Mouse (Mus musculus): ENCODE measurements around the gene Slc2a10.

- TF ChIP-seq CTCF (IDR thresholded peaks at IDR 0.05; ENCODE audit: low read depth) (no peak), EP300 (IDR thresholded peaks at IDR 0.05; ENCODE audit: low read depth) (no peak)
Measured at GRCm38 (mm10) chr2:165543670-165544016, 40.1 kb downstream of the Slc2a10 start.
